Mouse (Mus musculus) liver, embryonic 14.5 days (tissue): ENCODE results near the gene Gm49368.

Source experiments
- CTCF ChIP-seq: IDR thresholded peaks from 2 replicates; pipeline ENCODE4 v1.5.1; 2016; ENCODE audit warnings: antibody characterized with exemption, low read depth, control low read depth
- EP300 ChIP-seq: IDR thresholded peaks from 2 replicates; pipeline ENCODE4 v1.6.1; 2016; ENCODE audit warnings: antibody characterized with exemption, low read depth

DNA sequence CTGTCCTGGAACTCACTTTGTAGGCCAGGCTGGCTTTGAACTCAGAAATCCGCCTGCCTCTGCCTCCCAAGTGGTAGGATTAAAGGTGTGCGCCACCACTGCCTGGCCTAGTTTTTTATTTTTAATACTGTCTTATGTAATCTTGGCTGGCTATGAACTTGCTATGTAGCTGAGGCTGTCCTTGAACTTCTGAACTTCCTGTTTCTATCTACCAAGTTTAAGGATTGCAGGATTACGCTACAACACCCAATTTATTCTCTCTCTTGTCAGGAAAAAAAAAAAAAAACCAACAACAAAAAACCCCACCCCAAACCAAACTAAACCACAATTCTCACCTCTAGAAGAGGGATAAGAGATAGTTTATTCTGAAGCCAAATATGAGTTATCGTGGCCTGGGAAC lies 28.9 kb upstream of the Gm49368 start:
- TF ChIP-seq CTCF (no peak), EP300 (no peak)
